Mouse (Mus musculus): ENCODE results near the gene Fra10ac1.

Gene Fra10ac1

DNA sequence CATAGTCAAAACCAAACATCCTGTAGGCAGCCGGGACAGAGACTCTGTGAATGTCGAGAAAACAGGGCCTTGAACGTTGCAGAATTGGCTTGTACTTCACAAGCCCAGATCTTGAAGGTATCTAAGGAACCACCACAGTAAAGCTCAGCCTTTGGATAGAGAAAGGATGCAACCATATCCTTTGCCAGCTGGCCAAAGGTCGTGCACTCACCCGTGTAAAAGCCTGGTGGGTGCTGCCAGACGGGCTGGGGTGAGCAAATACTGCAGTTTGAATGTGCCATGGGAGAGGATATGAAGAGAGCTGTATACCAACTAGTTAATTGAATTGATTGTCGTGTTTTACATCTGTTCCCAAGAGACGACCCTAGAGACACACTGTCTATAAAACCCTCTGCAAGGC is 8.1 kb upstream of the Fra10ac1 start:
- no peak for DNase-seq (ENCODE audit: low spot score)

DNA sequence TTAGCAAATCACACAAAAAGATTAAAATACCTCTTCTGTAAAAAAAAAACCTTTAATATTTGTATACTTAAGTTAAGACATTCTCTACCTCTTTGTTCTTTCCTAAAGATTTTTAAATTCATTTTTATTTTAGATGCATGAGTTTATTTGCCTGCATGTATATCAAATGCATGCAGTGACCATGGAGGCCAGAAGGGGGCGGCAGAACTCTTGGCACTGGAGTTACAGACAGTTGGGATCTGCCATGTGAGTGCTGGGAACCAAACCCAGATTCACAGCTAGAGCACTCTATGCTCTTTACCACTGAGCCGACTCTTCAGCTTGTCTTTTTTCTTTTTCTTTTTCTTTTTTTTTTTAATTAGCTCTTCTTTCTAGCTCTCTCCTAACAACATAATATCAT is 4.7 kb upstream of the Fra10ac1 start:
- DNase-seq (ENCODE audit: low spot score), result peak; percentile 13

DNA sequence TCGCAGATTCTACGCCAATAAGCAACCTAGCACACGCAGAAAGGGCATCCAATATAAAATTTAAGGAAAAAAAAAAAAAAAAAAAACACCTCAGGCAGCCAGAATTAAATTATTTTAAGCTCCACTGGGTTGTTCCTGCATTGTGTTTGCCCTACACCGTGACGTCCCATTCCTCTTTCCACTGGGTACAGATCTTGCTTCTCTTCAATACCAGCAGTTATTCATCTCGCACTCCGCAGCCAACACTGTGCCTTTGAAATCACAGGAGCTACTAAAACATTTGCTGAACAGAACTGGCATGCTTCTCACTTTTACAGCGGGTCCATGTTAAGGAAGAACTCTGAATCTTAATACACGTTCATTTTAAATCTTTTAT is 717 bp upstream of the Fra10ac1 start:
- DNase-seq (ENCODE audit: low spot score), result no peak

DNA sequence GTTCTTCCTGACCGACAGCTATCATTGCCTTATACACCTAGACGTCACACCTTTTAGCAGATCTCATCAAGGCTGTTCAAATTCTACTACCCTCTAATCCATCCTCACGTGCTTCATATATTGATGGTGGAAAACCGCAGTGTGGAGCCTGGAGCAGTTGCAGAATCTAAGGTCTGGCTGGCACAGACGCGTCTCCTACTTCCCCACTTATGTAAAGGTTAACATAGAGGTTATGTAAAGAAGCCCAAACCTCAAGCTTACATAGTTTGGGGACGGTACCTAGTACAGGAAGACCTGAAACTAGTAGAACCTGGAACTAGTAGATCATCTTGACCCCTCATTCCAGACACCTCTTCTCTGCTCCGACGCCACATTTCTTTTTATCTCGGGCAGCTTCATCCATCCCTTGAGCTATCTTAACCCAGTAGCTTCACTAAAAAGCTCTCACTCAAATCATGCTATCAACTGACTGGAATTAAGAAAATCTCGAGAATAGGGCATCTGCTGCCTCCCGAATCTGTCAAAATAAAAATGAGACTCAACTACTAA is 526 bp downstream of the Fra10ac1 start:
- DNase-seq (ENCODE audit: low spot score), result peak; percentile 12

DNA sequence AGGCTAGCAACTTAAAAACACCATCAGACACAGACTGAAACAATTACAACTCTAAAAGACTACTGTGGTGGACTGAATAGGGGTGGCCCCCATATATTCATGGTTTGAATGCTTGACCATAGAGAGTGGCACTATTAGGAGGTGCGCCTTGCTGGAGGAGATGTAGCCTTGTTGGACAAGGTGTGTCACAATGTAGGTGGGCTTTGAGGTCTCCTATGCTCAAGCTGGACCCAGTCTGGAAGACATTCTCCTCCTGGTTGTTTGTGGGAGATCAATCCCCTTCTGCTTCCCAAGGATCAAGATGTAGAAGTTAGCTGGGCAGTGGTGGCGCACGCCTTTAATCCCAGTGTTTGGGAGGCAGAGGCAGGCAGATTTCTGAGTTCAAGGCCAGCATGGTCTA is 6.3 kb downstream of the Fra10ac1 start:
- no peak for DNase-seq (ENCODE audit: low spot score)

GRCm38 (mm10) chr19:38206669-38207068 is 17.3 kb downstream of the Fra10ac1 start:
- DNase-seq (ENCODE audit: low spot score), result no peak

DNA sequence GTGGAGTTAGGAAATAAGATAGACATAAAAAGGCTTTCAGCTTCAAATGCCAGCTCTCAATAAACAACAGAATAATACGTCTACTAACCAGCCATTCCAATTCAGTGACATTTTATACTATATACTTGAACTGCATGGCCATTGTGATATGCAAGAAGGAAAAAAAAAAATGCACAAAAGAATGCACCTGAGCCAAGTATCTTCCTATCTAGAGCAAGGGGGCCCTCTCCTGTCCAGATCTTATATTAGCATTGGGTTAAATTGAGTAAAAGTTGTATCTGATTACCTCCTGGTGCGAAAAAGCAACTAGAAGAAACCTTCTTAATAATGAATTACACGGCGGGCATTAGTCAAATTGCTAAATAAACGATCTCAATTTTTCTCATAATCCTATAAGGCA is 25.2 kb downstream of the Fra10ac1 start:
- no peak for DNase-seq (ENCODE audit: low spot score)

GRCm38 (mm10) chr19:38195245-38195644 is 28.7 kb downstream of the Fra10ac1 start:
- DNase-seq (ENCODE audit: low spot score), result no peak

GRCm38 (mm10) chr19:38191446-38191845 is 32.5 kb downstream of the Fra10ac1 start:
- no peak for DNase-seq (ENCODE audit: low spot score)

DNA sequence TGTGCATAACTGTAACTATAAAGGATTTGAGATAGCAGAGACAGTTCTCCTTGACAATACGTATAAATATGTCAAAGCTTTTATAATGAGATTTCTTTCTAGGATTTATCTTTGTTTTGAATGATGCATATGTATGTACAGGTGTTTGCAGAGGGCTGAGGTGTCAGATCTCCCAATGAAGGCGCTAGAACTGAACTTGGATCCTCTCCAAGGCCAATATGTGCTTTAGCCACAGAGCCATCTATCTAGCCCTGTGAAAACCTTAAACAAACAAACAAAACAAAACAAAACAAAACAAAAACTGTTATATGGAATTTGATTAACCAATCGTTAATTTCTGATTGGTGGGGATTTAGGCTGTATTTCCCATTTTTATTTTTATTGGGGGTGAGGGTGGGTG is 33.4 kb downstream of the Fra10ac1 start:
- DNase-seq (ENCODE audit: low spot score), result no peak

DNA sequence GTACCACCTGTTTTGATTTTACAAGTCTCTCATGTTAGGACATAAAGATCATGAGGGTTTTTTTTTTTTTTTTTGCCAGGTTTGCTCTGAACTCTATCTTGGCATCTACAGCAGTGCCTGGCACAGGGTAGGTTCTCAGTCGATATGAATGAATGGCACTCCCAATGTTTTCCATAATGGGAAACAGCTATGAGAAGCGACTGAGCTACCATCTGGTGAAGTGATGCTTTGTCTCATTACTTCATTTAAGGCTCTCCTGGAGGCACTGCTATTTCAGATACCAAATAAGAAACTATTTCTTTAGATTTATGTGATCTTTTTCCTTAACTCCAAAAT is 36.6 kb downstream of the Fra10ac1 start:
- DNase-seq (ENCODE audit: low spot score), result no peak

DNA sequence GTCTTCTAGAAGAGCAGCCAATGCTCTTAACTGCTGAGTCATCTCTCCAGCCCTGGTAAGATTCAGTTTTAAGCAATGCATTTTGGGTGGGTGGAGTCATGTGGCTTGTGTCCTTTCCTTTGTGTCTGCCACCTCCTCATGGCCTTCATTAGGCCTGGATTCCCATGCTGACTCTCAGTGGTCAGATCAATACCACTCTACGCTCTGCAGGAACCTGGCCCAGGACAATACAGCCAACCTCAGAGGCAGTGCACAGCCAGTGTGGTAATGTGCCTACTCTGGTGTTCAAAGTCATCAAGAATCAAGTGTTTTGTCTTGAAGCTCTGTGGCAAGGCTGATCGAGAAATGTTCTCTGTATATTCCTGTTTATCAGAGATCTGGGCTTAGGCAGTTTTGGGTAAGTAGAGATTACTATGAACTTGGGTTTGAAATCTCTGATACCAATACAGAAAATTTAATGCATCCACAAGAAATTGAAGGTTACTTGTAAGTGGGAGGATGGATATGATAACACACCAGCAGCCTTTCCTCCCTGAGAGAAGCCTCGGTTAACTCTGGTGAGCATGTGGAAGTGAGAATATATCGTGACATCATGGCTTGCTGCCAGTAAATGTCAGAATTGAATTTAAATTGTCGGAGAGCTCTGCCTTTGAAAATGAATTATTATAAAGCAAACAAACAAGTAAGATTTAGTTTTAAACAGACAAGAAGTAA is 37.2 kb downstream of the Fra10ac1 start:
- DNase-seq (ENCODE audit: low spot score), result no peak

- DNase-seq (ENCODE audit: low spot score), result no peak
Measured at GRCm38 (mm10) chr19:38179675-38180074, 44.3 kb downstream of the Fra10ac1 start.

DNA sequence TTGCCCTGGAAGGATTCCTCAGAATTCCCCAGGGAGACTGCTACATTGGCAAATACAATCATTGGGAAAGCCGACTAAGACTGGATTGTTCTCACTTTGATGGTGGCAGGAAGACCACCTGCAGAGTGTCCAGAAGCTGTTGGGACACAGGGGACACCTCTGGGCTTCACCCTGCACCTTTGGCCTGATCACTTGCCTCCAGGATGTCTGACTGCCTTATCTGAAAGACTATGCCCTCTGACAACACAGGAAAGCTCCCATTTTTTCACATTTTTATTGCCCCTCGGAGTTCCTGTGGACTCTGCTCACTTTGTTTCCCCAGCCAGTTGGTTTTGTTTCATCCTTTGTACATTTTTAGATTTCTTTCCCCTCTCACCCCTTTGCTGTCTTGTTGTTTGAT is 59.3 kb downstream of the Fra10ac1 start:
- DNase-seq (ENCODE audit: low spot score), result no peak

DNA sequence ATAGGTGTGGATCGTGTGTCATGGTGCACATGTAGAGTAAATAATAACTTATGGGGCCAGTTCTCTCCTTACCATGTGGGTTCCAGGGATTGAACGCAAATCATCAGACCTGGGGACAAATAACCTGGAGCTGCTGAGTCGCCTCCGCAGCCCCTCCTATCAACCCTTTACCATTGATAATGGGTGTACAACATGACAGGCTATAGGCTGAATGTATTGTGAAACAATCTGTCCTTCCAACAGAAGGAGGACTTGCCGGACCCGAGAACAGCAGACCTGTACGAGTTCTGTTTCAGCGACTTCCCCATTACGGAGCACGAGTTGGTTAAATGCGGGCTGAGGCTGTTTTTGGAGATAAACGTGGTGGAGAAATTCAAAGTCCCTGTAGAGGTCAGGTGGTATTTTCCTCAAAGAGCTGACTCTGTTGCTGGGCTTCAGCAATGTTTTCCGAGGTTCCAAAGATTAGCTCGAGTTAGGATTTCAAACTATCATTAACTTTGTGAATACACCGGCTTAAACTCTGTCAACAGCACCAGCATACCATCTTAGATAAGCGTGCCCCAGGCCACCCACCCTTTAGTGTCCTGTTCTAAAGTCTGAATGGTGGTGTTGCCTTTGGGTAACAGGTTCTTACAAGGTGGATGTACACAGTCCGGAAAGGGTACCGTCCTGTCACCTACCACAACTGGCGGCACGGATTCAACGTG is 62.2 kb downstream of the Fra10ac1 start:
- DNase-seq (ENCODE audit: low spot score), result no peak

DNA sequence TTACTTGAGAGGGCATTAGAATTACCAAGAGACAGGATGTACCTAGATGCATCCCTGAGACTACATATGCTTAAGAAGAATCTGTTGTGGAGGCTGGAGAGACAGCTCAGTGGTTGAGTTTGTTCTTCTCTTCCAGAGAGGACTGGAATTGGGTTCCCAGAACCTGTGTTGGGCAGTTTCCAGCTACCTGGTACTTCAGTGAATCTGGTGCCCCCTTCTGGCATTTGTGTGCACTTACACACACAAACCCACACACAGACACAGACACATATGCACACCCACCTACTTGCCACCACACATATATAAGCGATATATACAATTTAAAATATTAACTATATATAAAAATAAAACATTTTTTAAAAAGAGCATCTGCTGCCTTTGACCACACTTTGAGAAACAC is 67.7 kb downstream of the Fra10ac1 start:
- no peak for DNase-seq (ENCODE audit: low spot score)

GRCm38 (mm10) chr19:38143540-38144271 is 80.2 kb downstream of the Fra10ac1 start:
- no peak for DNase-seq (ENCODE audit: low spot score)
